Mouse (Mus musculus): ENCODE measurements at regions not wholly inside any gene's neighbourhood (a gene's known extent, or its start where the extent isn't known, plus 50 kb on each side); places are given as distances from the start of the nearest gene placed in this dataset.

- TF ChIP-seq CTCF (IDR thresholded peaks at IDR 0.05; ENCODE audit: low read depth, low read length): no peak
- no peak for TF ChIP-seq POLR2A (IDR thresholded peaks at IDR 0.05; ENCODE audit: extremely low read depth, insufficient read depth, low read length)
Measured at GRCm38 (mm10) chr6:50918248-50918647, 264.0 kb upstream of the Npvf start.
